Mouse (Mus musculus) olfactory bulb, adult 2 months (tissue): ENCODE results near the gene Gm45808. TPM values are rescaled to one million over a fixed set of nuclear protein-coding genes. Genes with fewer than 3 reads are reported as not detected.
"Not testable (repeated sequence)": the region's sequence is repeated elsewhere in the genome, so short reads cannot be mapped to it uniquely, and the experiment has no call there.

Experiments used
- H3K27ac ChIP-seq: fragments of 200-500 bp; 2 replicates; pipeline ENCODE4 v1.5.1; 2012; ENCODE audit warnings: low read depth, low read length; ENCODE audit not compliant: insufficient read depth
- H3K4me1 ChIP-seq: fragments of 200-500 bp; 2 replicates; pipeline ENCODE4 v1.6.1; 2012; ENCODE audit warnings: low read length; ENCODE audit not compliant: control insufficient read depth, insufficient read depth
- H3K4me3 ChIP-seq: fragments of 200-500 bp; 2 replicates; pipeline ENCODE4 v1.5.1; 2012; ENCODE audit warnings: mild to moderate bottlenecking, low read depth, low read length, moderate library complexity; ENCODE audit not compliant: insufficient read depth
- CTCF ChIP-seq: fragments of 200-500 bp; IDR thresholded peaks from 2 replicates; pipeline ENCODE4 v1.5.1; 2012; ENCODE audit warnings: low read depth, mild to moderate bottlenecking, low read length, moderate library complexity; ENCODE audit not compliant: insufficient read depth
- POLR2A ChIP-seq: fragments of 200-500 bp; IDR thresholded peaks from 2 replicates; pipeline ENCODE4 v1.6.1; 2012; ENCODE audit warnings: mild to moderate bottlenecking, low read depth, low read length, moderate library complexity; ENCODE audit not compliant: insufficient read depth
- WGBS: fragments of 180-500 bp; shearing (Covaris S2); methylation state at CpG from one replicate; pipeline ENCODE4 v1.1.7; 2018; 5-methylcytosine and 5-hydroxymethylcytosine counted together
- polyA plus RNA-seq: library from polyadenylated mRNA; stranded (reverse); fragments of >200 nt; gene quantifications from 2 replicates; pipeline ENCODE4 v1.2.4, GENCODE M21; 2012; ENCODE audit warnings: low replicate concordance; ENCODE audit not compliant: missing spikeins, insufficient read depth, insufficient read length

Gene Gm45808
- polyA plus RNA-seq, 1 experiment, result not detected

DNA sequence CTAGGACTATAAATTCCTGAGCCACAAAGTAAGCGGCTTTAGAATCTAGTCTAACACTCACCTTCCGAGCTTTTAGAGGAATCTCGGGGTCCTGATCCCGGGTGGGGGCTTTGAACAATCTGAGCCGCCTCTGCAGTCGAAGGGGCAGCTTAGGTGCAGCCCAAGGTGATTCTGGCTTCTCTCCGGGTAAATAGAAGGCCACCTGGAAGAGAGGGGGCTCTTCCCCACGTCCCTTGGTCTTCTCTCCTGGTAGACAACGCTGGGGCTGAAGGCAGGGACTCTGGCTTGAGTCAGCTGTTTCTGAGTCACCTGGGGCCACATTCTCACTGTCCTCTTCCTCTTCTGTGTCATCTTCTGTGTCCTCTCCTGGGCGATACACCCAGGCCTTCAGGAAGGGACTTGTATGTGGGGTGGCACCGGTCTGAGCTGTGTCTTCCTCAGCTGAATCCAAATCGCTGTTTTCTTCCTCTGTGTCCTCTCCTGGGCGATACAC is 37.1 kb upstream of the Gm45808 start:
- no peak overlapping the region for H3K4me3 ChIP-seq

DNA sequence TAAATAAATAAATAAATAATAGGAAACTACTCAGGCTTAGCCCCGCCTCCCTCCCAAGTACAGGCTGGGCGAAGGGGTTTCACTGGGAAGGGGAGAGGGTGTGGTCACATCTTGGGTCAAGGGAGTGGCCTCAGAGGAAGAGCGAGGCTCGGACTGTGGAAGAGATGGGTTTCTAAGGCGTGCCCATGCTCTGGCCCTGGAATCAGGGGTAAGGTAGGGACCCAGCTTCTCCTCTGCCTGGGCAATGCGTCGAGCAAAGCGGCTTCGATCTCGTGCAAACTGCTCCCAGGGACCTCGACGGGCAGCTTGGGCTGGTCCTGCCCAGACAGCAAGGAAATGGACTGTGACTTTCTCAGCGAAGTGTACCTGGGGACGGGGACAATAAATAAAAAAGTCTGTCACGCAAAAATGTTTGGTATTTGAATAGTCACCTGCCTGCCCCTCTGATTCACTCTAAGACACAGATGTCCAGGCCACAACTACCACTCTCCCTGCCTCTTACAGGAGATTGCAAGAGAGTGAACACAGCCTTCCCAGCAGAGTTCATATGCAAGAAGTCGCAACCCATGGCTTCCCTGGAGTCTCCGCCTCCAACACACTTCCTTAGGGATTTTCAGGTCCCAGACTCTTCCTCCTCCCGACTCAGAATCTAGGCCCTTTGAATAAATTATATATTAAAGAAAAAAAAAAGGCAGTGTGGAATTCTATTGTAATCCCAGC is 36.5 kb upstream of the Gm45808 start:
- Histone ChIP-seq H3K27ac (no peak overlapping the region), H3K4me3 (no peak overlapping the region), H3K4me1 (peaks cover 22% of the 10 kb centered on the region)
- no peak for TF ChIP-seq CTCF
- no peak for TF ChIP-seq POLR2A
- WGBS, result 82% methylated on average over 18 of the region's 18 CpGs

More for the DNA sequence above, 37.1 kb upstream of the Gm45808 start:
- peaks cover 22% of the 10 kb centered on the region for H3K4me1 ChIP-seq
- no peak overlapping the region for H3K27ac ChIP-seq
- 81% methylated on average over 13 of the region's 13 CpGs for WGBS
- no peak for TF ChIP-seq CTCF

DNA sequence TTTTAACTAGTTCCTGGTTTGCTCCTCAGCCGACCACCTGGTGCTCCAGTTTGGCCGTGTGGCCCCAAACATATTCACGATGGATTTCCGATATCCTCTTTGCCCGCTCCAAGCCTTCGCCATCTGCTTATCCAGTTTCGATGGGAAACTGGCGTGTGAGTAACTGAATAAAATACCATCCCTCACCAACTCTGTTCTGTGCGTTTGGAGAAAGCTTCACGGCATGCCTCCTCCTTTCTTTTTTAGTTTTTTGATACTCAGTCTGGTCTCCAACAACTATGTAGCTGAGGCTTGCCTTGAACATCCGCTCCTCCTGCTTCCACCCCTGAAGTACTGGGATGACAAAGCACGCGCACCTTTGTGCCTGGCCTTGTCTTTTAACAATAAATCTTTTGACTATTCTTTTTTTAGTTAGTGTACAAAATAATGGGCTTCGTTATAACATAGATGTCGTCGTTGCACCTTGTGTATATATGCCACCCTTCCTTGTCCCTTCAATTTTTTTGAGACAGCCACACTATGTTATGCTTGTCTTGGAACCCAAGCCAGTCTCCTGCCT is 35.7 kb upstream of the Gm45808 start:
- no peak for TF ChIP-seq POLR2A
- no peak for TF ChIP-seq CTCF
- H3K27ac ChIP-seq, result no peak overlapping the region
- peaks cover 22% of the 10 kb centered on the region for H3K4me1 ChIP-seq
- 51% methylated on average over 16 of the region's 16 CpGs for WGBS
- H3K4me3 ChIP-seq, result peak overlapping the region; percentile 66

DNA sequence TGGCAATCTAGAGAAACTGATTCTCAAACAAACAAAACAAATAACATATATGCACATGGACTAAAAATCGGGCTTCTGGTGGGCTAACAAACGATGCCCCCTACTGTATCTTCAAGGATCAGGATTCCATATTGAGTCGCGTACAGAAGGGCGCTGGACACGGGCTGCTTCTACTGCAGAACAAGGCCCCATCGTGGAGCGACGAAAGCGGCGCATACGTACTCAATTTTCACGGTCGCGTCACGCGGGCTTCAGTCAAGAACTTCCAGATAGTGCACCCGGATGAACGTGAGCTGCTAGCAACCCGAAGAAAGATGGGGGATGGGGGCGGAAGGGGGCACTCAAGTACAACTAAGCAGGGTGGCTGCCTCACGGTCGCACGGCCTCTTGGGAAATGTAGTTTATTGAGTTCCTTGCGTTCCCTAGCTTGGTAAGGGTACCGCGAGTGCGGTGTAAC is 35.1 kb upstream of the Gm45808 start:
- peak overlapping the region; percentile 83 for H3K27ac ChIP-seq
- H3K4me3 ChIP-seq, result peak overlapping the region; percentile 66
- no peak for TF ChIP-seq POLR2A
- no peak for TF ChIP-seq CTCF
- H3K4me1 ChIP-seq, result peaks cover 22% of the 10 kb centered on the region
- WGBS, result under 1% methylated on average over 28 of the region's 28 CpGs

DNA sequence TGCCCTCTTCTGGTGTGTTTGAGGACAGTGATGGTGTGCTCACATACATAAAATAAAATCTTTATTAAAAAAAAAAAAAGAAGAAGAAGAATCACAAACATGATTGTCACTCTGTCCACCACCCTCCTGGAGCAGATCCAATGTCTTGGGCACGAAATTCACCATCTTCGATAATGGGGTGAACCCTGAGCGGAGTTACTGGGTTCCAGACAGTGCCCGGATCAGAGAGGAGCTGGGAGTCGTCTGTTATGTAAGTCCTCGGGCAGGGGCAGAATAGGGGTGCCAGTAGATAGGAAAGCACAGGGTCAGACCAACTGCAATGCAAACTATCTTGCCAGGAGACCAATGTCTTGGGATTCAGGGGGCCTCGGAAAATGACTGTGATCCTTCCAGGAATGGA is 34.0 kb upstream of the Gm45808 start:
- H3K4me1 ChIP-seq, result peaks cover 22% of the 10 kb centered on the region
- no peak overlapping the region for H3K27ac ChIP-seq
- 87% methylated on average over 7 of the region's 7 CpGs for WGBS
- TF ChIP-seq POLR2A, result no peak
- no peak for TF ChIP-seq CTCF
- no peak overlapping the region for H3K4me3 ChIP-seq

DNA sequence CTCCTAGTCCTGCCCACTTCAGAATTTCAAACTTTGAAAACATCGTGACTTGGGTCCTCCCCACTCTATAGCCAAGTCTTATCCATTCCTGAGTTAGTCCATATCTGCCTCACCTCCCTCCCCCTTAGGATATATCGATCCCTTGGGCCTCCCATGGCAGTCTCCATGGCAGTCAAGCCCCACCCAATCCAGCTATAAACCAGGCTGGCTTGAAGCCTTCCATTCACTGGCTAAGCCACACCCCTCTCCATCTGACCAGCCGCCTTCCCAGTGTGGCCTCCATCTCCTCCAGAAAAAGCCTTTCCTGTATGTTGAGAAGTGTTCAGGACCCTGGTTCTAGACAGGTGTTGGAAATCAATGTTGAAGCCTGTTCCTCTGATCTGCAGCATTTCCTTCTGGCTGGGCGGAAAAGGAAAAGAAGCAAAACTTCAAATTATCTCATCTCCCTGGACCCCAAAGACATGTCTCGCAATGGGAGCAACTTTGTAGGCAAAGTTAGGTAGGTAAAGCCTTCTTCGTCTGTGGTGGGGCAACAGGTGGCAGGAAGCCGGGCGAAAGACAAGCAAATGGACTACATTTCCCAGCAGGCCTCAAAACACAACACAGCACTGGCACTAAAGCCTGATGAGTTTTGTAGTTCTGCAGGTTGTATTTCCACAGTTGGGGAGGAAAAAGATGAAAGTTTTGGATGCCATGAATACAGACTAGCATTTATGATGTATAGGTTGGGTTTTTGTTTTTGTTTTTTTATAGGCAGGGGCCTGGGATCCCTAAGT is 32.9 kb upstream of the Gm45808 start:
- no peak overlapping the region for H3K4me3 ChIP-seq
- peaks cover 14% of the 10 kb centered on the region for H3K4me1 ChIP-seq
- TF ChIP-seq POLR2A (no peak), CTCF (no peak)
- H3K27ac ChIP-seq, result no peak overlapping the region
- WGBS, result 79% methylated on average over 8 of the region's 8 CpGs

DNA sequence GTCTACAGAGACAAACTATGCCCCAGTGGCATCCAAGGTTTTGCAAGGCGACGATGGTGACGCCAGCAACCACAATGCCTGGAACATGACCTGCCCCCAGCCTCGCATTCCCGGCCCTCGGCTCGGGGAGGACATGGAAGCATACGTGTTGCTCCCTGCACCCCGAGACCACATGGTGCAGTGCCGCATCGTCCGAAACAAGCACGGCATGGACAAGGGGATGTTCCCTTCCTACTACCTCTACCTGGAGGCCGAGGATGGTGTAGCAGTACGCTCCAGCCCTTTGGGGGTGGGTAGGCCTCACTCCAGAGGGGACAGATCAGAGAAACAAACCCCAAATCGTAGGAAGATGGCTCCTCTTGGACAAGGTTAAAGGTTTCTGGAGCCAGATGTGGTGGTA is 32.0 kb upstream of the Gm45808 start:
- TF ChIP-seq CTCF (no peak), POLR2A (no peak)
- Histone ChIP-seq H3K27ac (no peak overlapping the region), H3K4me1 (peaks cover 8% of the 10 kb centered on the region), H3K4me3 (no peak overlapping the region)
- 91% methylated on average over 16 of the region's 16 CpGs for WGBS

DNA sequence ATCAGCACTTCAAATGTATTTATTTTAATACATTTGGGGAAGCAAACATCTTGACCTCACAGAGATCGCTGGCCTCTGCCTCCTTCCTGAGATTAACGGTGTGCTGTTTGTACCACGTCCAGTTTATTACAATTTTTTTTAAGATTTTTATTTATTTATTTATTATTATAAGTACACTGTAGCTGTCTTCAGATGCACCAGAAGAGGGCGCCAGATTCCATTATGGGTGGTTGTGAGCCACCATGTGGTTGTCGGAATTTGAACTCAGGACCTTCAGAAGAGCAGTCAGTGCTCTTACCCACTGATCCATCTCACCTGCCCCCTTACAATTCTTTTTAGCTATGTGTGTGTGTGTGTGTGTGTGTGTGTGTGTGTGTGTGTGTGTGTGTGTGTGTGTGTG is 30.2 kb upstream of the Gm45808 start:
- not testable (repeated sequence) for H3K27ac ChIP-seq, H3K4me3 ChIP-seq, H3K4me1 ChIP-seq
- WGBS, result 61% methylated on average over 5 of the region's 5 CpGs

DNA sequence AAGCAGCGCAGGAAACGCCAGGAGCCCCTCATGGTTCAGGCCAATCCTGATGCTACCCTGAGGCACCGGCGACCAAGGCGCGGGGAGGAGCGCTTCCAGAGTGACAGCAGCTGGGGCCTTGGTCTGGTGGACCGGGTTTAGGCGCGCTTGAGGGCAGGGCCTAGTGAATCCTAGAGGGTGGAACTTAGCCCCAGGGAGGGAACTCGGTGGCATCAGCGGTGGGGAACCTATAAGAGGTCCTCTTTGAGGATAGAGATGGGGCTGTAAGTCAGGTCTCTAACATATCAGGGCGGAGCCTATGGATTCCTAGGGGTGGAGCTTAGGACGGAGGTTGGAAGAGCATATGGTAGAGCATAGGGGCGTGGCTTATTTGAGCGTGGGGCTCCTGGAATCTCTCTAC is 28.8 kb upstream of the Gm45808 start:
- Histone ChIP-seq H3K4me3 (no peak overlapping the region), H3K27ac (no peak overlapping the region), H3K4me1 (no peaks in the 10 kb centered on the region)
- WGBS, result 51% methylated on average over 16 of the region's 16 CpGs
- no peak for TF ChIP-seq POLR2A
- TF ChIP-seq CTCF, result no peak
